Mouse (Mus musculus) hindbrain, embryonic 14.5 days (tissue): ENCODE data around the gene March1. TPM values are rescaled to one million over a fixed set of nuclear protein-coding genes. Genes with fewer than 3 reads are reported as not detected.
A peak's percentile ranks its signal among the peaks of the same experiment; 100 is the strongest.

Experiments
- ATAC-seq: fragments of 200-750 bp; cut with Nextera tagmentation; 2 replicates; pipeline ENCODE4 v1.8.0; 2017; ENCODE audit warnings: moderate number of reproducible peaks, mild to moderate bottlenecking, moderate TSS enrichment, moderate library complexity; ENCODE audit not compliant: low FRiP score
- DNase-seq: peaks from one replicate; pipeline ENCODE4 v3.0.0-alpha.2; 2015; ENCODE audit warnings: low spot score
- H3K27ac ChIP-seq: fragments of 300-500 bp; sonication (generic); 2 replicates; pipeline ENCODE4 v1.5.1; 2014; ENCODE audit warnings: mild to moderate bottlenecking, moderate library complexity
- H3K27me3 ChIP-seq: fragments of 300-500 bp; sonication (generic); 2 replicates; pipeline ENCODE4 v1.6.1; 2014; ENCODE audit warnings: mild to moderate bottlenecking, low read length, mixed read lengths; ENCODE audit not compliant: control insufficient read depth, insufficient read depth
- H3K36me3 ChIP-seq: fragments of 300-500 bp; sonication (generic); replicated peaks from 2 replicates; pipeline ENCODE4 v1.6.1; 2014; ENCODE audit not compliant: control insufficient read depth, insufficient read depth
- H3K4me1 ChIP-seq: fragments of 300-500 bp; sonication (generic); replicated peaks from 2 replicates; pipeline ENCODE4 v1.6.1; 2014; ENCODE audit warnings: antibody characterized with exemption, low read length, mixed read lengths; ENCODE audit not compliant: control insufficient read depth, insufficient read depth
- H3K4me2 ChIP-seq: fragments of 300-500 bp; sonication (generic); replicated peaks from 2 replicates; pipeline ENCODE4 v1.6.1; 2014; ENCODE audit warnings: mild to moderate bottlenecking, moderate library complexity
- H3K4me3 ChIP-seq: fragments of 300-500 bp; sonication (generic); replicated peaks from 2 replicates; pipeline ENCODE4 v1.5.1; 2014; ENCODE audit warnings: mild to moderate bottlenecking, low read length
- H3K9ac ChIP-seq: fragments of 300-500 bp; sonication (generic); 2 replicates; pipeline ENCODE4 v1.6.1; 2014
- H3K9me3 ChIP-seq: fragments of 300-500 bp; sonication (generic); 2 replicates; pipeline ENCODE4 v1.6.1; 2016; ENCODE audit warnings: low read length; ENCODE audit not compliant: control insufficient read depth
- WGBS: fragments of 180-500 bp; shearing (Covaris S2); extraction: QIAGEN DNeasy Blood & Tissue Kit; methylation state at CpG from one replicate; pipeline ENCODE4 v1.1.7; 2014; 5-methylcytosine and 5-hydroxymethylcytosine counted together
- polyA plus RNA-seq: library from polyadenylated mRNA; unstranded; fragments of >200 nt; fragmentation: Nextera tagmentation; extraction: Ambion mirVana; gene quantifications from 2 replicates; pipeline ENCODE4 v1.2.1, GENCODE M21; 2014

The March1 gene
- 45.6 and 48.2 TPM in 2 replicates for polyA plus RNA-seq

- under 1% methylated on average over 23 of the region's 23 CpGs for WGBS
- Histone ChIP-seq H3K4me3 (peak within 1 kb of the TSS; percentile 56), H3K27me3 (no peaks in the 10 kb centered on the region), H3K9ac (peak within 1 kb of the TSS; percentile 86), H3K4me2 (peak within 1 kb of the TSS; percentile 68), H3K36me3 (no peaks in the 10 kb centered on the region), H3K4me1 (0 out of 2 replicates have a peak, but pooled peaks cover 2% of the 10 kb centered on the region), H3K27ac (peak within 1 kb of the TSS; percentile 81), H3K9me3 (no peaks in the 10 kb centered on the region)
- DNase-seq (peak; percentile 73), ATAC-seq (peak; percentile 94)
These were observed at the start of gene March1 for GRCm38 (mm10) chr8:65617871-65618751. March1 (plus strand) TSS chr8:65617900.

- Histone ChIP-seq H3K36me3 (no peaks in the 10 kb centered on the region), H3K9ac (no peak overlapping the region), H3K4me2 (no peak overlapping the region), H3K27me3 (no peaks in the 10 kb centered on the region), H3K9me3 (no peaks in the 10 kb centered on the region), H3K27ac (no peak overlapping the region), H3K4me1 (no peaks in the 10 kb centered on the region), H3K4me3 (no peak overlapping the region)
- DNase-seq (no peak), ATAC-seq (no peak)
- WGBS: 41% methylated on average over 1 of the region's 1 CpGs
These were observed 30.8 kb upstream of the March1 start for GRCm38 (mm10) chr8:65586909-65587308.

- no peak overlapping the region for H3K9ac ChIP-seq
- H3K4me1 ChIP-seq: no peaks in the 10 kb centered on the region
- no peaks in the 10 kb centered on the region for H3K27me3 ChIP-seq
- no peak overlapping the region for H3K27ac ChIP-seq
- no peaks in the 10 kb centered on the region for H3K36me3 ChIP-seq
- 59% methylated on average over 2 of the region's 2 CpGs for WGBS
- DNase-seq: no peak
- ATAC-seq: no peak
- H3K4me2 ChIP-seq: no peak overlapping the region
- H3K9me3 ChIP-seq: no peaks in the 10 kb centered on the region
- no peak overlapping the region for H3K4me3 ChIP-seq
These were observed 14.5 kb upstream of the March1 start for GRCm38 (mm10) chr8:65603241-65603640.

- no peaks in the 10 kb centered on the region for H3K4me1 ChIP-seq
- H3K9ac ChIP-seq: no peak overlapping the region
- DNase-seq (no peak), ATAC-seq (no peak)
- no peak overlapping the region for H3K27ac ChIP-seq
- no peaks in the 10 kb centered on the region for H3K27me3 ChIP-seq
- H3K36me3 ChIP-seq: no peaks in the 10 kb centered on the region
- no peak overlapping the region for H3K4me2 ChIP-seq
- 58% methylated on average over 2 of the region's 2 CpGs for WGBS
- no peak overlapping the region for H3K4me3 ChIP-seq
- H3K9me3 ChIP-seq: no peaks in the 10 kb centered on the region
These were observed 8.2 kb upstream of the March1 start for GRCm38 (mm10) chr8:65609509-65609908.

- DNase-seq: no peak
- peak overlapping the region; percentile 68 for H3K4me2 ChIP-seq
- H3K9me3 ChIP-seq: no peaks in the 10 kb centered on the region
- 26% methylated on average over 7 of the region's 7 CpGs for whole genome bisulfite sequencing
- 0 out of 2 replicates have a peak, but pooled peaks cover 2% of the 10 kb centered on the region for H3K4me1 ChIP-seq
- peak overlapping the region; percentile 56 for H3K4me3 ChIP-seq
- H3K36me3 ChIP-seq: no peaks in the 10 kb centered on the region
- peak overlapping the region; percentile 86 for H3K9ac ChIP-seq
- ATAC-seq: no peak
- no peaks in the 10 kb centered on the region for H3K27me3 ChIP-seq
- peak overlapping the region; percentile 81 for H3K27ac ChIP-seq
These were observed 1.3 kb downstream of the March1 start for GRCm38 (mm10) chr8:65618966-65619365.

- Histone ChIP-seq H3K27me3 (no peaks in the 10 kb centered on the region), H3K9me3 (no peaks in the 10 kb centered on the region), H3K36me3 (no peaks in the 10 kb centered on the region), H3K9ac (no peak overlapping the region), H3K4me2 (no peak overlapping the region), H3K4me3 (no peak overlapping the region), H3K27ac (no peak overlapping the region), H3K4me1 (no peaks in the 10 kb centered on the region)
- ATAC-seq (no peak), DNase-seq (no peak)
These were observed 27.2 kb downstream of the March1 start for GRCm38 (mm10) chr8:65644931-65645330.

- Histone ChIP-seq H3K4me2 (no peak overlapping the region), H3K27me3 (no peaks in the 10 kb centered on the region), H3K9me3 (no peaks in the 10 kb centered on the region), H3K27ac (no peak overlapping the region), H3K4me3 (no peak overlapping the region), H3K36me3 (no peaks in the 10 kb centered on the region), H3K4me1 (no peaks in the 10 kb centered on the region), H3K9ac (no peak overlapping the region)
- WGBS: 89% methylated on average over 1 of the region's 1 CpGs
- DNase-seq: no peak
- no peak for ATAC-seq
These were observed 27.8 kb downstream of the March1 start for GRCm38 (mm10) chr8:65645502-65645901.

GRCm38 (mm10) chr8:65645945-65646344 lies 28.2 kb downstream of the March1 start:
- no peak for DNase-seq
- Histone ChIP-seq H3K4me3 (no peak overlapping the region), H3K27ac (no peak overlapping the region), H3K36me3 (no peaks in the 10 kb centered on the region), H3K9ac (no peak overlapping the region), H3K4me1 (no peaks in the 10 kb centered on the region), H3K27me3 (no peaks in the 10 kb centered on the region), H3K4me2 (no peak overlapping the region), H3K9me3 (no peaks in the 10 kb centered on the region)
- ATAC-seq: no peak
- WGBS: 96% methylated on average over 1 of the region's 1 CpGs

- no peak overlapping the region for H3K4me3 ChIP-seq
- no peaks in the 10 kb centered on the region for H3K27me3 ChIP-seq
- H3K9ac ChIP-seq: no peak overlapping the region
- ATAC-seq (no peak), DNase-seq (no peak)
- no peaks in the 10 kb centered on the region for H3K4me1 ChIP-seq
- H3K27ac ChIP-seq: no peak overlapping the region
- 89% methylated on average over 6 of the region's 6 CpGs for WGBS
- no peaks in the 10 kb centered on the region for H3K36me3 ChIP-seq
- no peak overlapping the region for H3K4me2 ChIP-seq
- H3K9me3 ChIP-seq: no peaks in the 10 kb centered on the region
These were observed 38.2 kb downstream of the March1 start for GRCm38 (mm10) chr8:65655924-65656323.
